Mouse (Mus musculus) embryonic facial prominence, embryonic 11.5 days (tissue): ENCODE measurements at regions not wholly inside any gene's neighbourhood (a gene's known extent, or its start where the extent isn't known, plus 50 kb on each side); places are given as distances from the start of the nearest gene placed in this dataset.

Experiments used
- ATAC-seq: fragments of 200-750 bp; cut with Nextera tagmentation; replicated peaks from 2 replicates; pipeline ENCODE4 v1.8.0; 2017; ENCODE audit warnings: low read depth; ENCODE audit not compliant: insufficient number of reproducible peaks, low FRiP score, low TSS enrichment
- DNase-seq: peaks from one replicate; pipeline ENCODE4 v3.0.0-alpha.2; 2015; ENCODE audit warnings: low spot score
- H3K27ac ChIP-seq: fragments of 300-500 bp; sonication (generic); replicated peaks from 2 replicates; pipeline ENCODE4 v1.5.1; 2014; ENCODE audit warnings: mild to moderate bottlenecking, low read depth, low read length, control low read depth
- H3K27me3 ChIP-seq: fragments of 300-500 bp; sonication (generic); 2 replicates; pipeline ENCODE4 v1.6.1; 2014; ENCODE audit warnings: mild to moderate bottlenecking, low read length, moderate library complexity, mixed read lengths; ENCODE audit not compliant: control insufficient read depth, insufficient read depth
- H3K36me3 ChIP-seq: fragments of 300-500 bp; sonication (generic); replicated peaks from 2 replicates; pipeline ENCODE4 v1.6.1; 2014; ENCODE audit warnings: low read depth, mild to moderate bottlenecking, low read length, moderate library complexity, mixed read lengths; ENCODE audit not compliant: control insufficient read depth, insufficient read depth
- H3K4me1 ChIP-seq: fragments of 300-500 bp; sonication (generic); 2 replicates; pipeline ENCODE4 v1.6.1; 2014; ENCODE audit warnings: low read length, mixed read lengths; ENCODE audit not compliant: control insufficient read depth, insufficient read depth
- H3K4me2 ChIP-seq: fragments of 300-500 bp; sonication (generic); 2 replicates; pipeline ENCODE4 v1.6.1; 2014; ENCODE audit warnings: low read depth, mild to moderate bottlenecking, control low read depth, low read length, moderate library complexity
- H3K4me3 ChIP-seq: fragments of 300-500 bp; sonication (generic); 2 replicates; pipeline ENCODE4 v1.5.1; 2014; ENCODE audit warnings: low read depth, low read length, control low read depth
- H3K9ac ChIP-seq: fragments of 300-500 bp; sonication (generic); replicated peaks from 2 replicates; pipeline ENCODE4 v1.6.1; 2014; ENCODE audit warnings: mild to moderate bottlenecking, control low read depth, low read length
- H3K9me3 ChIP-seq: fragments of 300-500 bp; sonication (generic); replicated peaks from 2 replicates; pipeline ENCODE4 v1.6.1; 2016; ENCODE audit warnings: mild to moderate bottlenecking, low read length, inconsistent platforms, mixed read lengths; ENCODE audit not compliant: control insufficient read depth
- WGBS: fragments of 180-500 bp; shearing (Covaris S2); extraction: QIAGEN DNeasy Blood & Tissue Kit; methylation state at CpG from one replicate; pipeline ENCODE4 v1.1.7; 2014; 5-methylcytosine and 5-hydroxymethylcytosine counted together

DNA sequence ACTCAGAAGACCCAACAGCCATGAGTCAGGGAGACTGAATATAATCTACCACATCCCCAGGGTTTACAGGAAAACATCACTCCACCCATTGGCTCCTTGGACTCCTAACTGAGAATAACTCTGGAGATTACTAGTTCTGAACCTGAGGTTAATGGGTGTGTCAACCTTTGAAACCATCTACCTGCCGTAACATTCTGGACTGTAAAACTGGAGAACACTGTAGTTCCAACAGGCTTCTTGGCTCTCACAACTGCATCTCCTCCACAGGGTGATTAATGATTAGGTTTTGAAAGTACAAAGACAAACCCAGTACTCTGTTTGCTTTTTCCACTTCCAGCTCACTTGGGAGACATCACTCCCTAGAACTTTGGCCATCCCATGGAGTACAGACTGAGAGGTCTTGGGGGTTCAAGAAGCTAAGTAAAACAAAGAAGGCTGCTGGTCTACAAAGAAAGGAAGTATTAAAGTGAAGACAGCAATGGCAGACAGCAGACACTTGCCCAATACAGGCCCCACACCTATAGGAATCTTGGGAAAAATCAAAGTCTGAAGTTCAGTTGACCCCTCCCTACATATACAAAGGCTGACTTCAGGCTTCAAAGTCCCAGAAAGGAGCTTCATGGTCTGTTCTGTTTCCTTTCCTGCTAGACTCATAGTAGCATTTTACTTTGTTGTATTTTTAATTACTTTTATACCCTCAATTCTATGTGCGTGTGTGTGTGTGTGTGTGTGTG lies 52.7 kb upstream of the Ddit4l start:
- no peaks in the 10 kb centered on the region for H3K4me1 ChIP-seq
- WGBS: 96% methylated on average over 2 of the region's 2 CpGs

More for the DNA sequence above, 52.7 kb upstream of the Ddit4l start:
- no peak overlapping the region for H3K4me2 ChIP-seq
- H3K9ac ChIP-seq: no peak overlapping the region
- H3K27me3 ChIP-seq: no peaks in the 10 kb centered on the region
- ATAC-seq: no peak
- H3K4me3 ChIP-seq: no peak overlapping the region
- DNase-seq: no peak
- no peaks in the 10 kb centered on the region for H3K9me3 ChIP-seq
- no peak overlapping the region for H3K27ac ChIP-seq
- H3K36me3 ChIP-seq: no peaks in the 10 kb centered on the region
